Mouse (Mus musculus) spleen, embryonic (tissue): Measurements from ENCODE around the gene Olr1.
"Not testable (repeated sequence)": the region's sequence is repeated elsewhere in the genome, so short reads cannot be mapped to it uniquely, and the experiment has no call there.

ENCODE experiments used
- CTCF ChIA-PET: fragments of 350-600 bp; sonication (Branson Sonifier 250); formaldehyde crosslinking; loops from one replicate; lab custom pipeline; 2022; lab: Charles Lee

Gene Olr1

GRCm38 (mm10) chr6:129513409-129513808 lies 6.4 kb upstream of the Olr1 start:
- CTCF ChIA-PET: interaction anchor here (0.7 kb wide), 1 partner anchor 681 kb away, joined by 5 read pairs; no protein-coding TSS in a partner anchor

- CTCF ChIA-PET: interaction anchor here (0.7 kb wide), 1 partner anchor 681 kb away, joined by 5 read pairs; no protein-coding TSS in a partner anchor
Measured at GRCm38 (mm10) chr6:129512868-129513267, 5.9 kb upstream of the Olr1 start.

- CTCF ChIA-PET: no interaction called here
Measured at GRCm38 (mm10) chr6:129512367-129512766, 5.4 kb upstream of the Olr1 start, which contains the start of gene Tmem52b. Tmem52b (plus strand) TSS chr6:129512555.

GRCm38 (mm10) chr6:129510120-129510911 lies 3.4 kb upstream of the Olr1 start:
- CTCF ChIA-PET: interaction anchor here (0.7 kb wide), 1 partner anchor 525 kb away, joined by 5 read pairs; no protein-coding TSS in a partner anchor

GRCm38 (mm10) chr6:129503471-129503870 lies 3.5 kb downstream of the Olr1 start:
- CTCF ChIA-PET: no interaction called here

GRCm38 (mm10) chr6:129499516-129499915 lies 7.4 kb downstream of the Olr1 start:
- CTCF ChIA-PET: not testable (repeated sequence)

- CTCF ChIA-PET: no interaction called here
Measured at GRCm38 (mm10) chr6:129497345-129498218, 9.4 kb downstream of the Olr1 start.

GRCm38 (mm10) chr6:129494924-129495323 lies 12.0 kb downstream of the Olr1 start:
- CTCF ChIA-PET: no interaction called here

- CTCF ChIA-PET: no interaction called here
Measured at GRCm38 (mm10) chr6:129480089-129480958, 26.6 kb downstream of the Olr1 start.

GRCm38 (mm10) chr6:129476404-129477126 lies 30.4 kb downstream of the Olr1 start:
- CTCF ChIA-PET: no interaction called here

GRCm38 (mm10) chr6:129472627-129473026 lies 34.3 kb downstream of the Olr1 start:
- CTCF ChIA-PET: no interaction called here

- CTCF ChIA-PET: no interaction called here
Measured at GRCm38 (mm10) chr6:129471386-129471785, 35.6 kb downstream of the Olr1 start.

GRCm38 (mm10) chr6:129451411-129452039 lies 55.4 kb downstream of the Olr1 start, which contains the start of gene Clec1a:
Clec1a (minus strand) TSS chr6:129452000.
- CTCF ChIA-PET: no interaction called here

- CTCF ChIA-PET: no interaction called here
Measured at GRCm38 (mm10) chr6:129449743-129450142, 57.2 kb downstream of the Olr1 start.

GRCm38 (mm10) chr6:129438033-129438432 lies 68.9 kb downstream of the Olr1 start:
- CTCF ChIA-PET: no interaction called here

GRCm38 (mm10) chr6:129436025-129436424 lies 70.9 kb downstream of the Olr1 start:
- CTCF ChIA-PET: no interaction called here
